8 mouse cellular contexts compared by ENCODE assay signal in the genomic region with DNA sequence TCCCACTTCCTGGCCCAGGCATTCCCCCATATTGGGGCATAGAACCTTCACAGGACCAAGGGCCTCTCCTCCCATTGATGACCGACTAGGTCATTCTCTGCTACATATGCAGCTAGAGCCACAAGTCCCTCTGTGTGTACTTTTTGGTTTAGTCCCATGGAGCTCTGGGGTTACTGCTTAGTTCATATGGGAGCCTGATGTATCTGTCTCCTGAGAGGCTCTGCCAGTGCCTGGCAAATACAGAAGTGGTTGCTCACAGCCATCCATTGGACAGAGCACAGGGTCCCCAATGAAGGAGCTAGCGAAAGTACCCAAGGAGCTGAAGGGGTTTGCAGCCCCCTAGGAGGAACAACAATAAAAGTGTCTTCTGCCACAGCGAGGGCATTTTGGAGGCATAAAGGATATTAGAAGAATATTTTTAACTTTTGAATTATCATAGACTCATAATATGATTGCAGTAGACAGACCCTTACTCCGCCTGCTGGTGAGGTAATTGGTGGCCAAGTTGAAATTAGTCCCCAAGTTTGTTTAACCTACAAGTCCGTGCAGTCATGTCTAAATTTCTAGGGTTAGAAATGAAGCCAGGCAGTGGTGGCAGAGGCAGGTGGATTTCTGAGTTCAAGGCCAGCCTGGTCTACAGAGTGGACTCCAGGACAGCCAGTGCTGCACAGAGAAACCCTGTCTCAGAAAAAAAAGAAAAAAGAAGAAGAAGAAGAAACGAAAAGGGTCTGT.
DNase-seq lines count a peak whose midpoint lies in the region; ATAC-seq and TF ChIP-seq lines count a peak whose summit lies in the region.
"Not testable (repeated sequence)": the region's sequence is repeated elsewhere in the genome, so short reads cannot be mapped to it uniquely, and the experiment has no call there.

No protein-coding gene starts in this region.

- not testable (repeated sequence) for H3K4me2 ChIP-seq in CH12.LX (ENCODE audit: insufficient read depth, low read depth, poor library complexity, severe bottlenecking); forebrain, postnatal 0 days (ENCODE audit: low read depth); heart, postnatal 0 days (ENCODE audit: low read depth, low read length); lung, postnatal 0 days (replicated peaks; ENCODE audit: low read depth, low read length)

- not testable (repeated sequence) for H3K27me3 ChIP-seq in CH12.LX (replicated peaks); forebrain, postnatal 0 days (ENCODE audit: insufficient read depth, low read length); heart, postnatal 0 days (ENCODE audit: control insufficient read depth, insufficient read depth, low read length); lung, postnatal 0 days (replicated peaks; ENCODE audit: insufficient read depth, low read length)

- not testable (repeated sequence) for H3K9ac ChIP-seq in CH12.LX (ENCODE audit: insufficient read depth, low read depth); forebrain, postnatal 0 days; heart, postnatal 0 days (replicated peaks; ENCODE audit: low read depth, low read length); lung, postnatal 0 days (replicated peaks; ENCODE audit: low read depth)

- in situ Hi-C loops in CH12.LX (cut with MboI; ENCODE audit: low pct_ligation_motif_present, low pct_unique_long_range_greater_than_20kb, low sequenced_read_pairs): not testable (repeated sequence)

- H3K4me1 ChIP-seq in CH12.LX (ENCODE audit: control insufficient read depth in 1 of 2, insufficient read depth in 2 of 2); forebrain, postnatal 0 days (ENCODE audit: insufficient read depth); heart, postnatal 0 days (ENCODE audit: control insufficient read depth, insufficient read depth); lung, postnatal 0 days (ENCODE audit: insufficient read depth, low read depth, low read length): not testable (repeated sequence)

- peak; percentile 8 for DNase-seq in 3T3-L1 (ENCODE audit: low read depth, low spot score)
- not testable (repeated sequence) for DNase-seq in CH12.LX (ENCODE audit: extremely low read depth); forebrain, postnatal 0 days; heart, postnatal 0 days (ENCODE audit: low spot score); lung, postnatal 0 days (ENCODE audit: low spot score)
- peak; percentile 5 for DNase-seq in adrenal gland, postnatal 10 days
- DNase-seq in kidney, postnatal 10 days: peak; percentile 25
- peak; percentile 7 for DNase-seq in naive thymus-derived CD4-positive, alpha-beta T cell, adult 2 months (ENCODE audit: low read depth)

- not testable (repeated sequence) for H3K4me3 ChIP-seq in CH12.LX (replicated peaks in 1 of 3; ENCODE audit: low read depth in 2 of 3, low read length in 2 of 3, poor library complexity in 1 of 3); forebrain, postnatal 0 days (ENCODE audit: low read depth, low read length); heart, postnatal 0 days (ENCODE audit: low read depth, low read length); lung, postnatal 0 days (ENCODE audit: low read depth, low read length)

- not testable (repeated sequence) for H3K79me2 ChIP-seq in CH12.LX (replicated peaks; ENCODE audit: control insufficient read depth, extremely low read depth, insufficient read depth, poor library complexity, severe bottlenecking)

- not testable (repeated sequence) for H3K27ac ChIP-seq in CH12.LX (ENCODE audit: insufficient read depth, low read depth); forebrain, postnatal 0 days (ENCODE audit: low read depth, low read length); heart, postnatal 0 days (ENCODE audit: low read depth); lung, postnatal 0 days (ENCODE audit: low read length)

- not testable (repeated sequence) for H3K9me3 ChIP-seq in CH12.LX (replicated peaks; ENCODE audit: low read length); forebrain, postnatal 0 days (ENCODE audit: low read length); heart, postnatal 0 days (replicated peaks; ENCODE audit: control insufficient read depth, low read length); lung, postnatal 0 days (ENCODE audit: low read length)

- dilution Hi-C loops in CH12.LX (cut with MboI; ENCODE audit: extremely low pct_ligation_motif_present, extremely low pct_unique_long_range_greater_than_20kb, low sequenced_read_pairs): not testable (repeated sequence)

- not testable (repeated sequence) for TF ChIP-seq POLR2A in CH12.LX (IDR thresholded peaks at IDR 0.05; ENCODE audit: low read depth, low read length)

- not testable (repeated sequence) for TF ChIP-seq EP300 in CH12.LX (IDR thresholded peaks at IDR 0.05; ENCODE audit: low read length); heart, postnatal 0 days (IDR thresholded peaks at IDR 0.05; ENCODE audit: low read depth); lung, postnatal 0 days (IDR thresholded peaks at IDR 0.05)

- H3K36me3 ChIP-seq in CH12.LX (replicated peaks in 1 of 2; ENCODE audit: control insufficient read depth in 1 of 2, insufficient read depth in 1 of 2, low read length in 1 of 2): peaks cover 60 to 82% of the 10 kb centered on the region in 2 experiments
- peaks cover 49% of the 10 kb centered on the region for H3K36me3 ChIP-seq in forebrain, postnatal 0 days (ENCODE audit: insufficient read depth)
- peaks cover 82% of the 10 kb centered on the region for H3K36me3 ChIP-seq in heart, postnatal 0 days (replicated peaks; ENCODE audit: control insufficient read depth, insufficient read depth, low read length)
- peaks cover 33% of the 10 kb centered on the region for H3K36me3 ChIP-seq in lung, postnatal 0 days (ENCODE audit: insufficient read depth, low read length)

- TF ChIP-seq CTCF in CH12.LX (conservative IDR thresholded peaks at IDR 0.05 in 1 of 2, IDR thresholded peaks at IDR 0.05 in 1 of 2; ENCODE audit: low read depth in 2 of 2, low read length in 2 of 2): peak in 1 of 2 experiments; percentile 49; a peak in 2 of 4 replicates
- peak; percentile 39 for TF ChIP-seq CTCF in forebrain, postnatal 0 days (IDR thresholded peaks at IDR 0.05; ENCODE audit: low read depth)
- TF ChIP-seq CTCF in heart, postnatal 0 days (IDR thresholded peaks at IDR 0.05; ENCODE audit: low read depth): peak; percentile 19; the same call in 1 of the 2 replicates
- TF ChIP-seq CTCF in lung, postnatal 0 days (IDR thresholded peaks at IDR 0.05): peak; percentile 48

- peak; percentile 49 for TF ChIP-seq RAD21 in CH12.LX (IDR thresholded peaks at IDR 0.05; ENCODE audit: low read depth, low read length)

- 87% methylated on average over 6 of the region's 6 CpGs for WGBS in forebrain, postnatal 0 days
- WGBS in heart, postnatal 0 days: 89% methylated on average over 6 of the region's 6 CpGs
- WGBS in lung, postnatal 0 days: 89% methylated on average over 6 of the region's 6 CpGs

- ATAC-seq in forebrain, postnatal 0 days; heart, postnatal 0 days (ENCODE audit: insufficient read depth, low read depth); lung, postnatal 0 days: not testable (repeated sequence)

TF ChIP-seq in CH12.LX, 34 proteins besides CTCF, POLR2A, EP300 and RAD21:
- peak; percentile 30 for TF ChIP-seq SMC3 (IDR thresholded peaks at IDR 0.05; ENCODE audit: low read depth, low read length)
TF ChIP-seq in CH12.LX: peak in this region for 1; not testable (repeated sequence) for 33.
